Mouse (Mus musculus): ENCODE data around the gene Vps29. TPM values are rescaled to one million over a fixed set of nuclear protein-coding genes. Genes with fewer than 3 reads are reported as not detected.
A peak's percentile ranks its signal among the peaks of the same experiment; 100 is the strongest.

Vps29 gene
- total RNA-seq, 2 experiments from 2014 or later, result 82.6 to 89.5 TPM

- intact Hi-C loops (cut with DNase I), result no loop called here
- no peak for DNase-seq (ENCODE audit: low spot score)
Observed at GRCm38 (mm10) chr5:122330269-122330668, 23.9 kb upstream of the Vps29 start.

DNA sequence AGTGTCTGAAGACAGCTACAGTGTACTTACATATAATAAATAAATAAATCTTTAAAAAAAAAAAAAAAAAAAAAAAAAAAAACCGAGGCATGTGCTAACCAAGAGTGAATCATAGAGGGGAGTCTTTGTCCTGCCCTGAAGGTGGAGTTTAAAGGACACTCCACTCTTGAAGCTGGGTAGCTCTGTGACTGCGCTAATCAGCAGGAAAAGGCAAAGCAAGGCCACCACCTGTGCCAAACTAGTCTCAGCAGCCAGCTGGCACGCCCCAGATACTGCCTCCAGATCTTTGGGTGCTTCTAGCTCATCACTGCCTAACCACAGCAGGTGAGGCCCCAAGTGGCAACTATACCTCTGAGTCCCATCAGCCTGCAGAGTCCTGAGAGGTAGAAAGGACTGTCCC lies 19.5 kb upstream of the Vps29 start:
- intact Hi-C loops (cut with DNase I), result no loop called here
- no peak for DNase-seq (ENCODE audit: low spot score)

GRCm38 (mm10) chr5:122336554-122337294 lies 17.4 kb upstream of the Vps29 start:
- intact Hi-C loops (cut with DNase I), result no loop called here
- no peak for DNase-seq (ENCODE audit: low spot score)

DNA sequence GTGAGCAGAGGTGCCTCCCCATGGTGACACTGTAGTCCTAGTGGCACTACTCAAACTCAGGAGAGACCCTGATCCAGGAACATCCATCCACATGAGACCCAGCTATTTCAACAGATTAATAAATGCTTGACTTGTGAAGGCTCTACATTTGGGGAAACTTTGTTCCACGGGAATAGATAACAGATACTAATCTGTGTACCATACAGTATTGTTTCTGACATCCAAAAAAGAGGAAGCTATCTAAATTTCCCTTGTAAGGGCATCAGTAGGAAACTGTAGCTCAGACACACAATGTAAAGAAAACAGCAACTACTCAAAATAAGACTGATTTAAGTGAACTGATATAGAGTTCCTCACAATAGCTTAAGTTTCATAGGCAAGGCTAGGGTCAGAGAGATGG lies 11.3 kb upstream of the Vps29 start:
- intact Hi-C loops (cut with DNase I), result no loop called here
- DNase-seq (ENCODE audit: low spot score), result no peak

- intact Hi-C loops (cut with DNase I), result loop anchor here (1.0 to 2.0 kb wide), 2 partner anchors 75 to 213 kb away; no protein-coding TSS in a partner anchor
- no peak for DNase-seq (ENCODE audit: low spot score)
Observed at GRCm38 (mm10) chr5:122343768-122344167, 10.4 kb upstream of the Vps29 start.

- intact Hi-C loops (cut with DNase I), result loop anchor here (1.0 to 2.0 kb wide), 2 partner anchors 76 to 213 kb away; no protein-coding TSS in a partner anchor
- DNase-seq (ENCODE audit: low spot score), result no peak
Observed at GRCm38 (mm10) chr5:122344260-122344659, 9.9 kb upstream of the Vps29 start.

- DNase-seq (ENCODE audit: low spot score), result no peak
- intact Hi-C loops (cut with DNase I), result loop anchor here (2.0 kb wide), 1 partner anchor 215 kb away; no protein-coding TSS in a partner anchor
Observed at GRCm38 (mm10) chr5:122345777-122346176, 8.4 kb upstream of the Vps29 start.

DNA sequence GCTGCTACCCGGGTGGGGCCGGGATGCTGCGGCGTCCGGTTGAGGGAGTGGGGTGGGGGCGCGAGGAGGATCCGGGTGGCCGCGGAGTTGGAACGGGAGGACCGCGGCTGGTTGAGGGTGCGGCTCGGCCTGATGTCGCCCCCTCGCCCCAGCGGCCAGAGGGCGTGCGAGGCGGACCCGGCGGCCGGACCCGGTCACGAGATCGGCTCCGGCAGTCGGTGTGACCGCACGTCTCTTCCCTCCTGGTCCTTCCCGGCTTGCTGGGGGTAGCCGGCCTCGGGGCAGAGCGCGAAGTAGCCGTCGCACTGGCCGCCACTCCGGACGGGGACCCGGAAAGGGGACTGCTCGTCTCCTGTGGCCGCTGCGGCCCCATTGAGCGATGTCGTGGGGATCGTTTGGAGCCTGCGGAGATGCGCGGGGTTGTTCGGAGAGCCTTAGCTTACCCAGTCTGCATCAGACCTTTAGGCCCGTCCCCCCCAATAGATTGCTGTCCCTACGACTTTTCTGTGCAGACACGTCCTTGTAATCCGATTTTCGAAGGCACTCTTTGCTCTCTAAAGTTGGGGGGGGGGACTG lies 411 bp downstream of the Vps29 start:
- intact Hi-C loops (cut with DNase I), result loop anchor here (1.0 to 5.0 kb wide), 2 partner anchors 18 to 197 kb away; partner anchors contain the start of genes Fam216a and Ppp1cc

GRCm38 (mm10) chr5:122371591-122372191 lies 17.5 kb downstream of the Vps29 start, which contains the start of gene Gpn3:
Gene Gpn3, plus strand, starts transcription at chr5:122371876.
- no peak for DNase-seq (ENCODE audit: low spot score)
- intact Hi-C loops (cut with DNase I), result loop anchor here (1.0 kb wide), 1 partner anchor 17 kb away; the partner anchor contains the start of genes Rad9b and Vps29

More for the DNA sequence above, 411 bp downstream of the Vps29 start:
- DNase-seq (ENCODE audit: low spot score), result no peak

DNA sequence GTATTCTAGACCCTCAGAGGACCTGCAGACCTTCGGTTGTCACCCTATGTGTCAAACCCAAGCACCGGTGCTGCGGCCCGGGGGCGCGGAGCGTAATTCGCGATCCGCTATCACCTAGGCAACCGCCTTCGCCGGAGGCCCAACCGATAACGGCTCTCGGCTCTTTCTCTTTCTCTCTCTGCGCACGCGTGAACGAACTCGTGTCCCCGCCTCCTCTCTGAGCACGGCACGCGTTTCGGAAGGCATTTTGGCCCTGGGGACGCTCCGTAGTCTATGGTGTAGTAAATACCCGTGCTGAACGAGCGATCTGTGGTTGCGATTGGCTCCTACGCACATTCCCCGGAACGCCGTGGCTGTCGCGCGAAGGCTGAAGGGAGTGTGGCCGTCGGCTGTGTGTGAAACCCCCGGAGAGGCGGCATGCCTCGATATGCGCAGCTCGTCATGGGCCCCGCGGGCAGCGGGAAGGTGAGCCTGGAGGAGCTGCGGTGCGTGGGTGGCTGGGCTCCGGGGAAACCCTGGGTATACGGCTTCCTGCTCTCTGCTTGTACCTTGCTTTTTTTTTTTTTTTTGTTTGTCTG lies 18.1 kb downstream of the Vps29 start, which contains the start of gene Fam216a:
Gene Fam216a (minus strand): TSS at position 173 of the 578 bp plus-strand sequence.
- peak; percentile 97 for DNase-seq (ENCODE audit: low spot score)
- intact Hi-C loops (cut with DNase I), result loop anchor here (1.0 kb wide), 1 partner anchor 18 kb away; the partner anchor contains the start of genes Rad9b and Vps29

- intact Hi-C loops (cut with DNase I), result loop anchor here (1.0 kb wide), 1 partner anchor 19 kb away; the partner anchor contains the start of genes Rad9b and Vps29
- no peak for DNase-seq (ENCODE audit: low spot score)
Observed at GRCm38 (mm10) chr5:122372878-122373277, 18.7 kb downstream of the Vps29 start.

- no peak for DNase-seq (ENCODE audit: low spot score)
- intact Hi-C loops (cut with DNase I), result no loop called here
Observed at GRCm38 (mm10) chr5:122377101-122377833, 23.1 kb downstream of the Vps29 start.

DNA sequence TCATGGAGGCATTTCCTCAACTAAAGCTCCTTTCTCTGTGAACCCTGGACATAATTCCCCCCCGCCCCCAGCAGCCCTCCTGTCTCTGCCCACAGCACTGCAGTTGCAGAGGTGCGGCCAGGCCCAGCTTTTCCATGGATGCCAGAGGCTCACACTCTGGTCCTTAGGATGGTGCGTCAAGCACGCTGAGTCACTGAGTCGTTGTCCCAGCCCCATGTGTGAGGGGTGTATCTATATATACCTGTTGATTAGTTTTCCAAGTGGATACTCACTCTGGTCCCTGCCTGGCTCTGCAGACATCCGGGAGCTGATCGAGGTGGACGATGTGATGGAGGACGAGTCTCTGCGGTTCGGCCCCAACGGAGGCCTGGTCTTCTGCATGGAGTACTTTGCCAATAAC lies 24.0 kb downstream of the Vps29 start:
- intact Hi-C loops (cut with DNase I), result no loop called here
- DNase-seq (ENCODE audit: low spot score), result no peak

DNA sequence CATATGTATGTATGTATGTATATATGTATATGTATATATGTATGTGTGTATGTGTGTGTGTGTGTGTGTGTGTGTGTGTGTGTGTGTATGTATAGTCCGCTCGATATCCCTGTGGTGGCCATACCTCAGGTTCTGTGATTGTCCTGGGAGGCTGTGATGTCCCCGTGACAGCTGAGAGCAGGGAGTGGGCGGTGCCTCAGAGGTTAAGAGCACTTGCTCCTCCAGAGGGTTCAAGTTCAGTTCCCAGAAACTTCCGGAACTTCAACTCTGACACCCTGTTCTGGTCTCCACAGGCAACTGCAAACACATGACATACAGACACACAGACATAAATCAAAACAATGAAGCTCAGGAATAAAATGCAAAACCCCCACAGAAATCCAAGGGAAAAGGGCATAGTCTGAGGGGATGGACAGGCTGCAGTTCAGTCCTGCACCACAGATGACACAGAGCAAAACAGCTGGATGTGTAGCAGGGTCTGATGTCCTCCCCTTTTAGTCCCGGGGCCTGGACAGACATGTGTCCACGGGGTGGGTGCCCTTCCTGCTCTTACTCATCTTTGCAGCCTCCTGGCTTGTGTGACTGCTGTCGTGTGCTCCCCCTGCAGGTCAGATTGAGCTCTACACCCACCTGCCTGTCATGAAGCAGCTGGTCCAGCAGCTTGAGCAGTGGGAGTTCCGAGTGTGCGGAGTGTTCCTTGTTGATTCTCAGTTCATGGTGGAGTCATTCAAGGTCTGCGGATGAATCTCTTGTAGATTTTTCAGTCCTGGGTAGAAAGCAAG lies 25.4 kb downstream of the Vps29 start:
- intact Hi-C loops (cut with DNase I), result no loop called here
- DNase-seq (ENCODE audit: low spot score), result no peak

- DNase-seq (ENCODE audit: low spot score), result no peak
- intact Hi-C loops (cut with DNase I), result loop anchor here (5.0 kb wide), 1 partner anchor 123 kb away; no protein-coding TSS in a partner anchor
Observed at GRCm38 (mm10) chr5:122390006-122390405, 35.8 kb downstream of the Vps29 start.

DNA sequence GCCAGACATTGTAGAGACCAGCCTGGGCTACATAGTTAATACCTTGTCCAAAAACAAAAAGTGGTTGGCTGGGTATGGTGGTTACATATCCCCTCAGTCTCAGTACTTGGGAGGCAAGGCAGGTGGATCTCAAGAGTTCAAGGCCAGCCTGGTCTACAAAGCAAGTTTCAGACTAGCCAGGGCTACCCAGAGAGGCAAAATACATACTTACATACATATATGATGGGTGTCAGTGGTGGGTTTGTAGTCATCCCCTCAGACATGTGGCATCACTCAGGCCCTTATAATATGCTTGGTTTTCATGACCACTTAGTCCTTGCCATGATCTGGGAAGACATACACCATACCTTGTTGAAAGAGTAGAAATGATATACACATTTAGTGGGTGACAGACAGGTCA lies 36.5 kb downstream of the Vps29 start:
- no peak for DNase-seq (ENCODE audit: low spot score)
- intact Hi-C loops (cut with DNase I), result loop anchor here (5.0 kb wide), 1 partner anchor 123 kb away; no protein-coding TSS in a partner anchor

DNA sequence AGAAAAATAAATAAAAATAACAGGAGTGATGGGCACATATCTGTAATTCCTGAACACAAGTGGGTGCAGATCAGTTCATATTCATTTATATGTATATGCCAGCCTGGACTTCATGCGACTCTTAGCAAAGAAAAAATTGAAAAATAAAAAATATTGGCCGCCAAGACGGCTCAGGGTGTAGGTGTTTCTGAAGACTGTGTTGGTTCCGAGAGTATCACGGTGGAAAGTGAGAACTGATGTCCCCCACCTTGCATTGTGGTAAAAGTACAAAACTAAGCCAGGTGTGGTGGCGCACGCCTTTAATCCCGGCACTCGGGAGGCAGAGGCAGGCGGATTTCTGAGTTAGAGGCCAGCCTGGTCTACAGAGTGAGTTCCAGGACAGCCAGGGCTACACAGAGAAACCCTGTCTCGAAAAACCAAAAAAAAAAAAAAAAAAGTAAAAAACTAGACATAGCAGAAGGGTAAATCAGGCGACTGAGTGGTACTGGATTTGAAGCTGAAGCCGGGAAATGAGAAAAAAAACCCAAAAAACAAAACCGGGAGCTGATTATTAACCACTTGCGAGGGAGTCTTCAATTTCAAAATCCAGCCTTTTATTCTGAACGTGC lies 37.1 kb downstream of the Vps29 start:
- no peak for DNase-seq (ENCODE audit: low spot score)
- intact Hi-C loops (cut with DNase I), result loop anchor here (5.0 kb wide), 1 partner anchor 124 kb away; no protein-coding TSS in a partner anchor

DNA sequence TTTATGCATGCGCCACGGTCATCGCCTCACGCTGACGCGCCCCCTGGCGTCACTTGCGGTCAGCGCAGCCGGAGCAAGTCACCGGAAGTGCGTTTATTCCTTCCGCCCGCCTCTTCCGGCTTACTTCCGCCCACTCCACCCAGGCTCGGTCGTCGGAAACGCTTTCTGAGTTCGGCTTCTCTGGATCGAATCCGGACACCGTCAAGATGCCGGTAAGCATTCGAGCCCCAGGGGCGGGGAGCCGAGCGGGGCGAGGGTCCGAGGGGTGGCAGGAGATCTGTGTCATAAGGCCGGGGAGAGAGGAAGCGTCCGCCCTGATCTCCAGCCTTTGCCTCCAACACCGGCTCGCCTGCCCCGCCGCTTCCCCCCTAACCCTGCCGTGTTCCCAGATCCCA lies 37.6 kb downstream of the Vps29 start, which contains the start of gene Arpc3:
Gene Arpc3 (plus strand): TSS at position 93 of the 395 bp plus-strand sequence.
- intact Hi-C loops (cut with DNase I), result loop anchor here (5.0 kb wide), 1 partner anchor 124 kb away; no protein-coding TSS in a partner anchor
- peak; percentile 77 for DNase-seq (ENCODE audit: low spot score)
